ENCODE assay signal across 26 mouse cellular contexts in the genomic region with DNA sequence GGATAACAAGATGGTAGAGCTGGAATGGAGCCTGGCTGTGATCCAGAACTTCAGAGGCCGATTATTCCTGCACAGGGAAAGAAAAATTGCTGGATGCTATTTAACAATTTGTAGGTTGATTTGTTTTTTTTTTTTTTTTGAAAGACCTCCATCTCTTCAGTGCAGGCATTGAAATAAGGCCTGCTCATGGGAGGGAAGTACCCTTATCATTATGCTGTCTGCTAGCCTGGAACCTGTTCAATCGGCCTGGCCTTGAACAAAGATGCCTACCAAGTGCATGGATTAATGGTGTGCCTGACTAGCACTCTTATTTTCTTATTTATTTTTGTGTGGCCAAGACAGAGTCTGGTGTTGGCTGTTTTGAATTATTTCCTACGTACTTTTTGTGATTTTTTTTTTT. TPM values are rescaled to one million over a fixed set of nuclear protein-coding genes. Genes with fewer than 3 reads are reported as not detected.
A peak's percentile ranks its signal among the peaks of the same experiment; 100 is the strongest.
DNase-seq lines count a peak whose midpoint lies in the region; ATAC-seq and TF ChIP-seq lines count a peak whose summit lies in the region.
"Had no signal": no experiment of that assay in that cellular context is flagged by ENCODE, and none has a peak within 500 bp of the region (broad histone marks: within the 10 kb centered on the region; RNA-seq: fewer than 3 reads in every experiment).

No protein-coding gene starts in this region.

- H3K4me1 ChIP-seq in midbrain, embryonic 11.5 days (ENCODE audit: control insufficient read depth, insufficient read depth, low read length), result no peaks in the 10 kb centered on the region
- H3K4me1 ChIP-seq in midbrain, embryonic 13.5 days (replicated peaks), result no peaks in the 10 kb centered on the region
- H3K4me1 ChIP-seq in MEL (ENCODE audit: control insufficient read depth in 1 of 2, insufficient read depth in 2 of 2, low read length in 2 of 2), result peaks cover 2 to 9% of the 10 kb centered on the region in 2 experiments; a peak in 3 of 4 replicates
- H3K4me1 ChIP-seq: embryonic facial prominence, embryonic 12.5 days; embryonic facial prominence, embryonic 15.5 days; heart, embryonic 10.5 days had no signal

- H3K27me3 ChIP-seq in midbrain, embryonic 11.5 days (ENCODE audit: control insufficient read depth, insufficient read depth, low read length), result no peaks in the 10 kb centered on the region
- H3K27me3 ChIP-seq in midbrain, embryonic 13.5 days, result no peaks in the 10 kb centered on the region
- H3K27me3 ChIP-seq in MEL (ENCODE audit: control insufficient read depth in 1 of 2, insufficient read depth in 2 of 2, low read length in 2 of 2), result no peaks in the 10 kb centered on the region
- H3K27me3 ChIP-seq: embryonic facial prominence, embryonic 12.5 days; embryonic facial prominence, embryonic 15.5 days; heart, embryonic 13.5 days; Patski had no signal

- H3K4me3 ChIP-seq in midbrain, embryonic 11.5 days (ENCODE audit: low read depth, low read length), result no peak overlapping the region
- H3K4me3 ChIP-seq in midbrain, embryonic 13.5 days (replicated peaks), result no peak overlapping the region
- H3K4me3 ChIP-seq in MEL (ENCODE audit: control insufficient read depth in 1 of 2, insufficient read depth in 1 of 2, low read depth in 2 of 2, low read length in 2 of 2), result no peak overlapping the region
- H3K4me3 ChIP-seq: embryonic facial prominence, embryonic 12.5 days; embryonic facial prominence, embryonic 15.5 days; gastrocnemius, adult 2 months; heart, embryonic 10.5 days; heart, embryonic 13.5 days had no signal

- DNase-seq in midbrain, embryonic 11.5 days (ENCODE audit: low spot score, missing footprints), result peak; percentile 10
- peak; percentile 51 for DNase-seq in MEL (ENCODE audit: low read depth, low spot score)
- DNase-seq in brain, embryonic 14.5 days (ENCODE audit: low read depth), result peak; percentile 3
- DNase-seq in adrenal gland, postnatal 25 days, result no peak
- no peak for DNase-seq in cerebellum, adult 11-12 months
- DNase-seq: adrenal gland, postnatal 10 days; cerebellum, adult 2 months; cerebellum, adult 9-11 months; cerebellum, postnatal 25 days; forebrain, postnatal 0 days; gastrocnemius, adult 2 months; gastrocnemius, postnatal 14 days; heart, adult 18-20 months; heart, postnatal 14 days; heart, postnatal 4 days had no signal

- no peaks in the 10 kb centered on the region for H3K9me3 ChIP-seq in midbrain, embryonic 11.5 days (ENCODE audit: control insufficient read depth, low read length)
- H3K9me3 ChIP-seq in midbrain, embryonic 13.5 days, result no peaks in the 10 kb centered on the region
- H3K9me3 ChIP-seq in MEL (replicated peaks; ENCODE audit: insufficient read depth, low read length), result no peaks in the 10 kb centered on the region
- H3K9me3 ChIP-seq: embryonic facial prominence, embryonic 12.5 days; embryonic facial prominence, embryonic 15.5 days; heart, embryonic 10.5 days; heart, embryonic 13.5 days had no signal

- TF ChIP-seq POLR2A in MEL (IDR thresholded peaks at IDR 0.05; ENCODE audit: control insufficient read depth in 1 of 2, insufficient read depth in 1 of 2, low read depth in 1 of 2, low read length in 2 of 2, poor library complexity in 1 of 2), result peak in 1 of 2 experiments; percentile 25; a peak in 1 of 4 replicates
- no peak for TF ChIP-seq POLR2A in brain, embryonic 14.5 days (IDR thresholded peaks at IDR 0.05; ENCODE audit: borderline replicate concordance, extremely low read depth, insufficient read depth, insufficient read length, poor library complexity, severe bottlenecking)

- TF ChIP-seq RAD21 in MEL (IDR thresholded peaks at IDR 0.05; ENCODE audit: low read depth, low read length), result no peak

- peaks cover 10% of the 10 kb centered on the region for H3K36me3 ChIP-seq in midbrain, embryonic 11.5 days (ENCODE audit: control insufficient read depth, insufficient read depth, low read length)
- peaks cover 40% of the 10 kb centered on the region for H3K36me3 ChIP-seq in midbrain, embryonic 13.5 days
- peaks cover 44 to 82% of the 10 kb centered on the region in 2 experiments for H3K36me3 ChIP-seq in MEL (ENCODE audit: control insufficient read depth in 1 of 2, insufficient read depth in 2 of 2, low read length in 2 of 2)

- no peak overlapping the region for H3K9ac ChIP-seq in midbrain, embryonic 11.5 days (ENCODE audit: low read length)
- no peak overlapping the region for H3K9ac ChIP-seq in midbrain, embryonic 13.5 days (replicated peaks)
- no peak overlapping the region for H3K9ac ChIP-seq in MEL (ENCODE audit: control insufficient read depth, low read depth, low read length, poor library complexity, severe bottlenecking)
- H3K9ac ChIP-seq: embryonic facial prominence, embryonic 12.5 days; embryonic facial prominence, embryonic 15.5 days; forebrain, postnatal 0 days; heart, embryonic 13.5 days; hindbrain, embryonic 14.5 days had no signal

- WGBS in midbrain, embryonic 11.5 days, result 87% methylated on average over 3 of the region's 3 CpGs
- WGBS in midbrain, embryonic 13.5 days, result 88% methylated on average over 3 of the region's 3 CpGs

- TF ChIP-seq CTCF in MEL (IDR thresholded peaks at IDR 0.05 in 2 of 3, conservative IDR thresholded peaks at IDR 0.05 in 1 of 3; ENCODE audit: control insufficient read depth in 1 of 3, insufficient read depth in 1 of 3, low read depth in 2 of 3, low read length in 3 of 3, poor library complexity in 1 of 3, severe bottlenecking in 1 of 3), result no peak
- TF ChIP-seq CTCF in brain, embryonic 14.5 days (IDR thresholded peaks at IDR 0.05; ENCODE audit: borderline replicate concordance, extremely low read depth, insufficient read depth, insufficient read length), result no peak

- H3K79me2 ChIP-seq in MEL (ENCODE audit: control insufficient read depth, insufficient read depth, low read length, poor library complexity), result peaks cover 63% of the 10 kb centered on the region

- ATAC-seq in midbrain, embryonic 11.5 days (ENCODE audit: low FRiP score), result no peak
- ATAC-seq in midbrain, embryonic 13.5 days, result no peak
- ATAC-seq: CD4-positive, CD25-positive, alpha-beta regulatory T cell, adult 4 months; forebrain, embryonic 14.5 days; forebrain, postnatal 0 days; hindbrain, postnatal 0 days; inflammation-experienced regulatory T-cells, adult 6 months; Patski had no signal

- no peak for TF ChIP-seq EP300 in MEL (IDR thresholded peaks at IDR 0.05; ENCODE audit: low read depth in 1 of 2, low read length in 2 of 2)

- H3K27ac ChIP-seq in midbrain, embryonic 11.5 days (ENCODE audit: low read depth, low read length), result no peak overlapping the region
- H3K27ac ChIP-seq in midbrain, embryonic 13.5 days, result no peak overlapping the region
- H3K27ac ChIP-seq in MEL (ENCODE audit: control insufficient read depth, low read depth, low read length), result no peak overlapping the region
- H3K27ac ChIP-seq: embryonic facial prominence, embryonic 12.5 days; embryonic facial prominence, embryonic 15.5 days; gastrocnemius, adult 2 months; heart, embryonic 10.5 days; heart, embryonic 13.5 days; hindbrain, embryonic 14.5 days; hindbrain, postnatal 0 days had no signal

- H3K4me2 ChIP-seq in midbrain, embryonic 11.5 days, result no peak overlapping the region
- no peak overlapping the region for H3K4me2 ChIP-seq in midbrain, embryonic 13.5 days (replicated peaks)
- H3K4me2 ChIP-seq: embryonic facial prominence, embryonic 12.5 days; embryonic facial prominence, embryonic 15.5 days; heart, embryonic 13.5 days; hindbrain, embryonic 14.5 days had no signal

TF ChIP-seq in MEL, 35 proteins besides CTCF, POLR2A, EP300 and RAD21:
- TF ChIP-seq GATA1 (IDR thresholded peaks at IDR 0.05; ENCODE audit: low read depth, low read length), result 0 out of 2 replicates have a peak, but pooled peaks have one; percentile 3
- peak; percentile 82 for TF ChIP-seq ZNF384 (IDR thresholded peaks at IDR 0.05; ENCODE audit: low read depth, low read length)
- no peak for TF ChIP-seq E2F4 (IDR thresholded peaks at IDR 0.05; ENCODE audit: borderline replicate concordance, low read depth, low read length)
- peak; percentile 34; the same call in 1 of the 2 replicates for TF ChIP-seq SIN3A (IDR thresholded peaks at IDR 0.05; ENCODE audit: low read length)

RNA-seq across cellular contexts. Expression of gene Ipo7, which starts 12.3 kb away (rescaled TPM):
- 37.8 and 40.2 TPM in 2 replicates for polyA plus RNA-seq in midbrain, embryonic 11.5 days (2014; fragmentation: Nextera tagmentation; extraction: Ambion mirVana)
- polyA plus RNA-seq in midbrain, embryonic 13.5 days (2015; fragmentation: Nextera tagmentation; extraction: Ambion mirVana), result 44.5 and 46.2 TPM in 2 replicates
- total RNA-seq in MEL (2012; rRNA removed), result 139 and 145 TPM in 2 replicates
- polyA plus RNA-seq in MEL (2012; ENCODE audit: insufficient read depth in 1 of 2, insufficient read length in 2 of 2, low read depth in 1 of 2, low replicate concordance in 2 of 2, missing spikeins in 1 of 2), result 100 to 1,000 TPM; 111 to 172 TPM
- 44.5 and 54.3 TPM in 2 replicates for polyA plus RNA-seq in brain, embryonic 14.5 days (2012; rRNA removed)
- total RNA-seq in adrenal gland, postnatal 25 days (2021), result 84.8 and 104 TPM in 2 replicates

RNA-seq across cellular contexts. Expression of gene Zfp143, which starts 30.7 kb away (rescaled TPM):
- 32.4 and 32.5 TPM in 2 replicates for polyA plus RNA-seq in midbrain, embryonic 11.5 days (2014; fragmentation: Nextera tagmentation; extraction: Ambion mirVana)
- 23.1 and 27.1 TPM in 2 replicates for polyA plus RNA-seq in midbrain, embryonic 13.5 days (2015; fragmentation: Nextera tagmentation; extraction: Ambion mirVana)
- 13.9 and 16.0 TPM in 2 replicates for total RNA-seq in MEL (2012; rRNA removed)
- 10 to 100 TPM in 1 of 2 experiments, not detected in 1; 15.7 TPM for polyA plus RNA-seq in MEL (2012; ENCODE audit: insufficient read depth in 1 of 2, insufficient read length in 2 of 2, low read depth in 1 of 2, low replicate concordance in 2 of 2, missing spikeins in 1 of 2)
- polyA plus RNA-seq in brain, embryonic 14.5 days (2012; rRNA removed), result 24.1 and 25.2 TPM in 2 replicates
- 14.2 and 16.9 TPM in 2 replicates for total RNA-seq in adrenal gland, postnatal 25 days (2021)

RNA-seq across cellular contexts. Expression of gene Tmem41b, which starts 43.6 kb away (rescaled TPM):
- polyA plus RNA-seq in midbrain, embryonic 11.5 days (2014; fragmentation: Nextera tagmentation; extraction: Ambion mirVana), result 85.6 and 89.5 TPM in 2 replicates
- polyA plus RNA-seq in midbrain, embryonic 13.5 days (2015; fragmentation: Nextera tagmentation; extraction: Ambion mirVana), result 66.1 and 73.4 TPM in 2 replicates
- 80.6 and 86.9 TPM in 2 replicates for total RNA-seq in MEL (2012; rRNA removed)
- polyA plus RNA-seq in MEL (2012; ENCODE audit: insufficient read depth in 1 of 2, insufficient read length in 2 of 2, low read depth in 1 of 2, low replicate concordance in 2 of 2, missing spikeins in 1 of 2), result 10 to 100 TPM in 1 of 2 experiments, not detected in 1; 45.9 TPM
- polyA plus RNA-seq in brain, embryonic 14.5 days (2012; rRNA removed), result 47.2 and 52.4 TPM in 2 replicates
- total RNA-seq in adrenal gland, postnatal 25 days (2021), result 54.0 and 56.7 TPM in 2 replicates

Comparison
In these comparisons a context has a peak if more than half of its experiments do, and no peak if none do; other contexts are left out.
1. DNase-seq: peak in midbrain, embryonic 11.5 days (single experiment), MEL (single experiment) and brain, embryonic 14.5 days (single experiment); none in adrenal gland, postnatal 25 days (single experiment) and cerebellum, adult 11-12 months (single experiment).